Mouse (Mus musculus) liver, adult (tissue): ENCODE results near the gene Sidt1.

Source experiments
- GATA4 ChIP-seq: IDR thresholded peaks from 2 replicates; pipeline ENCODE4 v1.6.1; 2014; ENCODE audit warnings: mild to moderate bottlenecking, low read length; ENCODE audit not compliant: insufficient replicate concordance

The Sidt1 gene

DNA sequence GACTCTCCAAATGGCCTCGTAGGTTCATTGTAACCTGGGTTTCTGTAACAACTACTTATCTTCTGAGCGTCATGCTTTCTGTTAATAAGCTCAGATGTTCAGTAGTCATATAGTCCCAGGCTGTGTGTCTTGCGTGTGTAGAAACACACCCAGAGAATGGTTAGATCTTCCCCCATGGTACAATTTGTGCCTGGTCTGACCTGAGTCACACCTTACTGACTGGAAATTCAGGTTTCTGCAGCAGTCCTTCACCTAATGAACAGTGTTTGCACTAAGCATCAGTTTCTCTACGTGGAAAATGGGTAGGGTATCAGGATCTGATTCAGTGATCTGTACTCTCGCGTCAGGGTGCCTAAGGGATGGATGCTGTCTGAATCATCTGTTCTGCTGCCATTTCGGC, 100.0 kb downstream of the Sidt1 start:
- TF ChIP-seq GATA4 = no peak

DNA sequence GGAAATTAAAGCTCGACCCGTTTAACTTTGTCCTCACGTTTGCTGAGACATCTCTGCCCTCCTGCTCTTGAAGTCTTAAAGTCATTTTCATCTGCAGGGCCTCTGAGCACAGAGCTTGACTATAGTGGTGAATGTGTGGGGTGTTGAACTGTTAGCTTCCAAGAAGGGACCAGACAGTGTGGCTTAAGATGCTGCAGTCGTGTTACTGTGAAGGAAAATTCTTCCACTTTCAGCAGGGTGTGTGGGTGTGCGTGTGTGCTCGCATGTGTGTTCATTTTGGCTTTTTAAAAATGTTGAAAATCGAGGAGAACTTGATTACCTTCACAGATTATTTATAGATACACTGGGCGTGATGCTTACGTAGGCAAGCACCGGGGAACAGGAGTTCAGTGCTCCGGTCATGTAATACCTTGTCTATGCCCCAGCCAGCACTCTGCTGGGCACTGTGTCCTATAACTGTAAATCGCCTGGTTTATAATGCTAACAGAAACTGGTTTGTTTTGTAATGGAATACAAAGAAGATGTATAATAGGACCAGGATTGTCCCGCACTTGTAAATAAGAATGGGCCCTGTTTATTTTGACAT, 106.2 kb downstream of the Sidt1 start:
- no peak for TF ChIP-seq GATA4

DNA sequence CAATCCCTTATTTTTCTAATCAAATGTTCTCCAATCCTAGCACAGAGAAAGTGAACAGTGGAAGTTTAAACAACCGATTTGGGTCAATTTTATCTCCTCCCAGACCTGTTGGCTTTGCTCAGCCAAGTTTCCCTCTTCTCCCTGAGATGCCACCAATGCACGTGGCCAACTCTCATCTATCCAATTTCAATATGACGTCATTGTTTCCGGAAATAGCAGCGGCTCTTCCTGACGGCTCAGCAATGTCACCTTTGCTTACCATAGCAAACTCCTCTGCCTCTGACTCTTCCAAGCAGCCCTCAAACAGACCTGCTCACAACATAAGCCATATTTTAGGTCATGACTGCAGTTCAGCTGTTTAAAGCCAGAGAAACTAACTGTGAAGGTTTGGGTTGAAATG, 111.5 kb downstream of the Sidt1 start:
- no peak for TF ChIP-seq GATA4

DNA sequence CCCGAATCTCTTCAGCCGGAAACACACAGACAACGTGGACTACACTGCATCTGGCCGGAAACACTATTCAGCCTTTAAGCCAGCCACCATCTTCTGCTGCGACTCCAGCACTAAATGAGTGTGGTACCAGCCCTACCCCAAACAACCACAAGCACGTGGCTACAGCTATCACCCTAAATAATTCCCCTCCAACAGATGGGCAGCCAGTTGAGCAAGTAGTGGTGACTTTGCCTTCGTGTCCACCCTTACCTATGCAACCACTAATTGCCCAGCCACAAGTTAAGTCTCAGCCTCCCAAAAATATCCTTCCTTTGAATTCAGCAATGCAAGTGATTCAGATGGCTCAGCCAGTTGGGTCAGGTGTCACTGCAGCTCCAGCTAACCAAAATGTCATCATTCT, 116.6 kb downstream of the Sidt1 start:
- no peak for TF ChIP-seq GATA4

DNA sequence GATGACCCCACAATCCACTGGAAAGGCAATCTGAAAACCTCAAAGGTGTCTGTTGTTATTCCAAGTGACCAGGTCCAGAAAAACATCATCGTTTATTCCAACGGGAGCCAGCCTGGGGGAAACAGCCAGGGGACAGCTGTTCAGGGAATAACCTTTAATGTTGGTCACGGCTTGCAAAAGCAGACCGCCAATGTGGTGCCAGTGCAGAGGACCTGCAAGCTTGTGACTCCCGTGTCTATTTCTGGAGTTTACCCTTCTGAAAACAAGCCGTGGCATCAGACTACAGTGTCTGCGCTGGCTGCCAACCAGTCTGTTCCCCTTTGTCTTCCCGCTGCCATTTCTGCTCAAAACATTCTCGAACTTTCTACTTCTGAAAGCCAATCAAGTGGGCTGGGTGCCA, 117.5 kb downstream of the Sidt1 start:
- no peak for TF ChIP-seq GATA4

DNA sequence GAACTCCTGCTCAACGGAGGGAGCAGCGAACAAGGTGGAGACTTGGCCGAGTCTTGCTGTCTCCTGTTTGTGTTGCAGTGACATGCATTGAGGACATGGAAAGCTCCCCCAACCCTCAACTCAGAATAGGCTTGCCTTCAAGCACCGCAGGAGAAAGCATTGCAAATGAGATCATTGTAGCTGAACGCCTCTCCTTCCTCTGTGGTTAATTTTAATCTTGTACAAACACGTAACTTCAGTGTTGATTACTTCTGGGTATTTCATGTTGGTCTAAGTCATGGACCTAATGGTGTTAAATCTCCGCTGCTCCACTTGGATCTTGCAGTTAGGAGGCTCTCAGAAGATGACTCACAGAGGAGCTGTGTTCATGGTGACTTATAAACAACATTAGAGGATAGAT, 120.3 kb downstream of the Sidt1 start:
- TF ChIP-seq GATA4 = no peak

DNA sequence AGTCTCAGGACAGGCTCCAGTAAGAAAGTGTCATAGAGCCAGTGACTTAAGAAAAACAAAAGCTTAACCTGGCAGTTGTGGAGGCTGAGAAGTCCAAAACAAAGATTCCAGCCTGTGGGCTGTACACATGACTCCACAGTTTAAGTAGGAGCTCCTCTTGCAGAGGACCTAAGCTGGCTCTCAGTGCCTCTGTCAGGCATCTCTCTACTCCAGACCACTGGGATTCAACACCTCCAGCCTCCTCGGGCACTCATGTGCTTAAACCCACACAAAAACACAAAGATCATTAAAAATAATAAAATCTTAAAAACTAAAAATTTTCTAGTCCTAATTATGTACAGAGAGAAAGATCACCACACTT, 122.0 kb downstream of the Sidt1 start:
- no peak for TF ChIP-seq GATA4

DNA sequence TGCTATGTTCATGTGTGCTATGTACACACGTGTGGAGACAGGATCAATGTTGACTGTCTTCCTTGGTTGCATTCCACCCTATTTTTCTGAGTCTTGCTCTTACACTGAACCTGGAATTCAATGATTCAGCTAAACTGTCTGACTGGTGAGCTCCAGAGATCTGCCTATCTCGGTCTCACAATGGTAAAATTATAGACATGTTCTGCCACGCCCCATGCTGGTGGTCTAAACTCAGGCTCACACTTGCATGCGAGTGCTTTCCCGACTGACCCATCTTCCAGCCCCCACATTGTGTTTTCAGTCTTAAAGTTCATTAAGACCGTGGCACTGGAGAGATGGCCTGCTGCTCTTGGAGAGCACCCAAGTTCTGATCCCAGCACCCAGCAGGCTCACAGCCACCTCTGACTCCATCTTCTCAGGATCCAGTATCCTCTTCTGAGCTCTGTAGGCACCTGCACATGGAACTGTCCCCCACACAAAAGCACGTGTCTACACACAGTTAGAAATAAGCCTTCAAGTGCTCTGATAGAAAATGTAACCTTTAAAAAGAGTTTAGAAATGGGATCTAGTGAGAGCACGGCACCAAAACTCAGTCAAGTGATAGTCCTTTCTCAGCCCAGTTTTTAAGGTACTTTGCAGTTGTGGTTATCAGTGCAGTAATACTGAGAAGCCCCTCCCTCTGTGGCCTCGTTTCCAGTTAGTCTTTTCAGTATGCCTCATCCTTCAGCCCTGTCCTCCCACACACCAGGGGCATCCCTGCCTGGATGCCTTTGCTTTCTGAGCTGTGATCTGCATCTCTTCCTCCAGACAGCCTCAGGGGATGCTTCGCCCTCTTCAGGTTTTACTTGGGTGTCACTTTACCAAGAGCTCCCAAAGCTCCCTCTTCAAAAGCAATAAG, 122.6 kb downstream of the Sidt1 start:
- no peak for TF ChIP-seq GATA4

DNA sequence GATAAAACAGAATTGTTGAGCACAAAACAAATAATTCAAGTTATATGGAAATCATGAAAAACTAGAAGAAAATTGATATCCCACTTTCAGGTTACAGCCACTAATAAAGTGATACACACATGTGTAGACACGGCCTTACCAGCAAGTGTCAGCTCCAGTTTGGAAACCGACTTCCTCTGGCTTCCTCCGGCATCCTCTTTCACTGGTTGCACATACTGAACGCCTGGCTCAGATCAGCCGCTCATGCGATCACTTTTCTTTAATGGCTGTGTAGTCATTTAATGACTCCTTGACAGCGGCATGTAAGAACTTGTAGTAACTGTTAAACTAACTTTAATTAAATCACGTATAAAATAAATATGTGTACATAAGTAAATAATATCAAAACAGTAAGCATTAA, 127.0 kb downstream of the Sidt1 start:
- TF ChIP-seq GATA4 = no peak

DNA sequence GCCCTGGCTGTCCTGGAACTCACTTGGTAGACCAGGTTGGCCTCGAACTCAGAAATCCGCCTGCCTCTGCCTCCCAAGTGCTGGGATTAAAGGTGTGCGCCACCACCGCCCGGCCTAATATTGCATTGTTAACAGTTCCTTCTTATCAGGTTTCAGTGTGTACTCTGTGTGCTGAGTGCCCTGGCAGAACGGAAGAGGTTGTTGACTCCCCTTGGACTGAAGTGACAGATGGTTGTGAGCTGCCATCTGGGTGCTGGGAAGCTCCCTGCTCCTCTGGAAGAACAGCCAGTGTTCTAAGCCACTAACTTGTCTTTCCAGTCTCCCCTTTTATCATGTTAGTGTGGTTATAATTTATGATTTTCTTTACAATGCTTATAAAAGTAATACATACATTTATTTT, 128.7 kb downstream of the Sidt1 start:
- TF ChIP-seq GATA4 = peak; percentile 33; the same call in 1 of the 2 replicates

DNA sequence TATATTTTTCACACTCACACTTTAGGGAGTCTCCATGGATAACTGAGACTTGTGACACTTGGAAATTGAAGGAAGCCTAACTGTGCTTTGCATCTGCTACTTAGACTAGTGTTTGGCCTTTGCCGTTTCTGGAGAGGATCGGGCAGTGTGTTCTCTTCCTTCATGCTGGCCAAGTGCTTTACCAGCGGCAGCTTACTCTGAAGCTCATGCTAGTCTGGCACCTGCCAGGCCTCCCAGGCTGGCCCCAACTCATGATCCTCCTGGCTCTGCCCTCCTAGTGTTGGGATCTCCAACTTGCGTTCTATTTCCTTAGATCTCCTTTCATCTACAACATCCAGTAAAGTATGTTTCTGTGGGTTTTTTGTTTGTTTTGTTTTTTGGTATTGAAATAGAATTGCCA, 132.8 kb downstream of the Sidt1 start:
- no peak for TF ChIP-seq GATA4

DNA sequence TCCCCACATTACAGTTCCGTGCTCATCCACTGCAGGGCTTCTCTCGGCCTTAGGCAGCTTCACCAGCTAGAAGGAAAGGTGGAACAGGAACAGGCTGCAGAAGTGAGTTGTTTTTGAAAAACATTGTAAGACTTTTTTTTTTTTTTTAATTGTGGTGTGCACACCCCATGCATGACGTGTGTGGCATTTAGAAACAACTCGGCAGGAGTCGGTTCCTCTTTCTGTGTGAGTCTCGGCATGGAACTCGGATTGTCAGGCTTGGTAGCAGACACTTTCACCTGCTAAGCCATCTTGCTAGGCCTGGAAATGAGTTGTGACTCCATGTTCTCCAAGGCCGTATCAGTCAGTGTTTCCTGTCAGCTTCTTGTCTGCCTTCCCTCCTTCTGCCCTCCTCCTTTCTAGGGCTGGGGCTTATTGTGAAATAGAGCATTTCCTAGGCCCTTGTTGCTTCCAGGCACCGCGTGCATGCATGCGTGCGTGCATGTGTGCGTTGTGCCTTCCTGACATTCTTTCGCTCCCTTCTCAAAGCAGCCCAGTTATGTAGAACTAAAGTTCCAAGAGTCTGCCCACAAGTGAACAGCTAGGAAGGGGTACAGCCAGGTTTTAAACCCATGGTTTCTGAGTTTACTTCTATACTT, 133.8 kb downstream of the Sidt1 start:
- TF ChIP-seq GATA4 = no peak

DNA sequence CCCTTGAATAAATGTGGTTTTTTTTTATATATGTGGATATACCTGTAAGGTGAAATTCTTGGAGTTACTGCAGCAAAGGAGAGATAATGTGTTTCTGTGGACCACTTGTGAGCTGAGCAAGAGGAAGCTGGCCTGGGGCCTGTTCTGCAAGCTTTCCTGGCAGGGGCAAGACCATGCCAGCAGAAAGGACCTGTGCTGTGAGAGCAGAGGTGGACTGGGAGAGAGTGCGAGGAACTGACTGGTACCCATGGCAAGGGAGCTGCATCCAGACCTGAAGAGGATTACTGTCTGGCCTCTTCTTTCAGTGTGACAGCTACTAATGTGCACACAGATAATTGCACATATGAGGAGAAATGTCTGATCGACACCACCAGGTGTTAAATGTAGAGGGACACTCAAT, 142.0 kb downstream of the Sidt1 start:
- no peak for TF ChIP-seq GATA4
